Mouse (Mus musculus) small intestine, adult 2 months (tissue): Measurements from ENCODE around the gene Epha7.

Source experiments
- CTCF ChIP-seq: fragments of 200-500 bp; IDR thresholded peaks from 2 replicates; pipeline ENCODE4 v1.5.1; 2012; ENCODE audit warnings: low read depth, mild to moderate bottlenecking, control low read depth, inconsistent platforms, low read length, moderate library complexity, mixed read lengths; ENCODE audit not compliant: insufficient replicate concordance, insufficient read length; ENCODE audit errors: extremely low read depth
- POLR2A ChIP-seq: fragments of 200-500 bp; IDR thresholded peaks from 2 replicates; pipeline ENCODE4 v1.6.1; 2012; ENCODE audit warnings: low read depth, mild to moderate bottlenecking, control low read depth, inconsistent platforms, low read length, moderate library complexity

- no peak for TF ChIP-seq CTCF
- no peak for TF ChIP-seq POLR2A
Observed at GRCm38 (mm10) chr4:29010333-29010732, 197.4 kb downstream of the Epha7 start.
